Mouse (Mus musculus): ENCODE measurements around the gene Stpg1.

DNA sequence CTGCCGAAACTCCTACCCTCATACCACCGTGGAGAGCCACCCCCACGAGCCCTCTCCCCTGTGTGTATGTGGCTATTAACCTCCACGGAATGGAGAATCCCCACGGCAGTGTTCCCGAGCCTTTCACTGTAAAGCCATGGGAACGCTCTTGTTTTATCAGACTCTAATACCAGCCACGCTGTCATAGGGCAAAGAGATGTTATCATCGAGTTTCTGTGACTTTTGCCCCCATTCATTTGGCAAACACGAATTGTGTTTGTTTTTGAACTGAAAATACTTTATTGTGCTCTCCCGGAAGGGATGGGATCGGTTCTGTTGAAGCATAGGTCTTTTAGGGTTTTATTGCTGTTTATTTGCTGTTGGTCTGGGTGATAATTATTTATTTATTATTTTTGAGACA is 23.5 kb downstream of the Stpg1 start:
- TF ChIP-seq CTCF (IDR thresholded peaks at IDR 0.05; ENCODE audit: borderline replicate concordance, control insufficient read depth, extremely low read depth, insufficient read depth, low read length, poor library complexity) (no peak), POLR2A (IDR thresholded peaks at IDR 0.05; ENCODE audit: control insufficient read depth, extremely low read depth, insufficient read depth, low read length, poor library complexity) (no peak)

All from thymus, adult 2 months (tissue).